Mouse (Mus musculus) right cerebral cortex, postnatal 14 days (tissue): Measurements from ENCODE around the gene Dab1.

Source experiments
- DNase-seq: peaks from one replicate; pipeline ENCODE4 v3.0.0; 2022

Gene Dab1

GRCm38 (mm10) chr4:104120108-104120507 is 500.9 kb downstream of the Dab1 start:
- DNase-seq = no peak

DNA sequence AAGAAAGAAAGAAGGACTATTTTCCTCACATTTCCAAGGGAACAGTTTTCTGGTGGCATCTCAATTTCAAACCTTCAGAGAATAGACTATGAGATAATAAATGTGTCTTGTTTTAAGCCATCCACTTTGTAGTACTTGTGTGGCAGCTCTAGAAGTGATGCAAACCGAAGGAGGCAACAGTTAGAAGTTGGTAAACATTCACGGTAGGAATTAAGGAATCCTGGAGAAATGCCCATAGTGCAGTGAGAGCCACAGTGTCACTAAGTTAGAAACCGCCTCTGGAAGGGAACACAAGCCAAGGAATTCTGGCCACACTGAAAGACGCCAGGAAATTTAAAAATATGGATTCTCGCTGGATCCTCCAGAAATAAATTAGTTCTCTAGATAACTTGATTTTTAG is 502.8 kb downstream of the Dab1 start:
- no peak for DNase-seq

DNA sequence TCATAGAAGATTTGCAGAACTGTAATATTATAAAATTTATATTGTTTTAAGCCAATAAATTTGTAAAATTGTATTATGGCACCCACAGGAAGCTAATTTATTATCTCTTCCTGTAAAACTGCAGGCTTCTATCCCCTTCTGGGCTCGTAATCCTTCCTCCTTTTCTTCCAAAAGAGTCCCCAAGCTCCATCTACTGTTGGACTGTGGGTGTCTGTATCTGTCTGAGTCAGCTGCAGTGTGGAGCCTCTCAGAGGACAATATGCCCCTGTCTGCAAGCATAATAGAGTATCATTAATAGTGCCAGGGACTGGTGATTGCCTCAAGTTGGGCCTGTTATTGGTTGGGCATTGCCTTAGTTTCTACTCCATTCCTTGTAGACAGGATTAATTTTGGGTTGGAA is 503.2 kb downstream of the Dab1 start:
- DNase-seq = no peak

DNA sequence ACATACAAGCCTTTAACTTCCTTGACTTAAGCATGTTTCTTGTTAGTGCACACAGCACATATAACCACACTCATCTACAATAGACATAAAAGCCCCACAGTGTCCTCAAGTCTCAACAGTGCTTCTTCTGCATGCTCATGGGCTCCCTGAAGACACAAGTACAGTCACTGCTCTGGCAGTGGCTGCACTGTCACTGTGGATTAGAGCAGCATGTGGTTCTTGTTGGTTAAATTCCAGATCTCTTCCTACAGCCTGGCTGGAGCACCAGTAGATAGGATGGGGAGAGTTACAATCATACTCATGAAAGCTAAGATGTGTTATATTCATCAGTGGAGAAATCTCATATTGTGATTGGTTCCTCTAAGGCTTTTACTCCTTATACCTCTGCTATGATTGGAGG is 534.5 kb downstream of the Dab1 start:
- no peak for DNase-seq

DNA sequence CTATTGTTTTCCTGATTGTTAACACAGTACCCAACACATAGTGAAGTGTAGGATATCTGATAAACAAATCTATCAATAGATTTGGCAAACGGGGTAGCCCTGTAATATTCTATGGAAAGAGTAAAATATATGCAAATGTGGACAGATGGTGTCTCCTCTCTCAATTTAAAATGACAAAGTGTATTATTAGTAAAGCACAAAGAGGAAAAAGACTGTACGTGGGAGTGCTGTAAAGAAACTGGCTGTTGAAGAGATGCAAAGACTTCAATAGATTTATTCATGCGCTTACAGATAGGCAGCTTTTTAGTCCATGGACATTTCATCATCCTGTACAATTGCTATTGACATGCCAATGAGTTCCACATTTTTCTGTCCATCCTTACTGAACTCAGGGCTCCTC is 558.9 kb downstream of the Dab1 start:
- no peak for DNase-seq

- no peak for DNase-seq
Measured at GRCm38 (mm10) chr4:104186311-104186710, 567.2 kb downstream of the Dab1 start.

GRCm38 (mm10) chr4:104198635-104199034 is 579.5 kb downstream of the Dab1 start:
- no peak for DNase-seq

DNA sequence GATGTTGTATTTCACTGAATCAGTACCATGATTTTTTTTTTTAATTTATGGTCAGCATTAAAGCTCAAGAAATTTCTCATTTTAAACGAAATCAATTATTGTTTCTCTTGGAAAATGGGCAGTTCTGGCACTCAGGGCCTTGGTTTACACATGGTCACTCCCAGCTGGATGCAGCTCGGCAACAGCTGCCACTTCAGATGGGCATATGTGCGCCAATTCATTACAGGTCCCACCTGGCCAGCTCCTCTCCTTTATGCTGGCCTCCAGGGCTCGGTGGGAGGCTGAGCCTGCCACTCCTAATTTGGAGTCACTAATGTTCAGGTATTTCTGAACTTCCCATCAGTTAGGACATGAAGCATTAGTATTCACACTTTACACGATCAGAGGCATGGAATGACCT is 582.5 kb downstream of the Dab1 start:
- no peak for DNase-seq

- no peak for DNase-seq
Measured at GRCm38 (mm10) chr4:104204047-104204446, 584.9 kb downstream of the Dab1 start.

GRCm38 (mm10) chr4:104206639-104207038 is 587.5 kb downstream of the Dab1 start:
- DNase-seq = no peak

DNA sequence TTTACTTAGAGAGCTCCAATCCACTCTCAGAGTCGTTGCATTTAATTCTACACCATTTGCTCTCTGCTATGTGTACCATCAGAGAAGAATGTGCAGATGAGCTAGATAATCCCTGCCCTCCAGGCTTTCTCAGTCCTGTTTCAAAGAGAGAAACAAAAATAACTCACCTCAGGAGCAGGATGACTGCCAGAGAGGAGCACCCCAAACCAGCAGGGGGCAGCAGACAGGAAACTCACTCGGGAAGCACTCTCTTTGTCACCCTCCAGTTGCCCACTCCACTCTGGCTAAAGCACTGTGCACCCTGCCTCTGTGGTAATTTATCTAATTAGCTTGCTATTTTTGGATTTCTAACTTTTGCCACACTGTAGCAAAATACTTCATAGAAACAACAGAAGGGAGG is 589.9 kb downstream of the Dab1 start:
- peak; percentile 48 for DNase-seq

DNA sequence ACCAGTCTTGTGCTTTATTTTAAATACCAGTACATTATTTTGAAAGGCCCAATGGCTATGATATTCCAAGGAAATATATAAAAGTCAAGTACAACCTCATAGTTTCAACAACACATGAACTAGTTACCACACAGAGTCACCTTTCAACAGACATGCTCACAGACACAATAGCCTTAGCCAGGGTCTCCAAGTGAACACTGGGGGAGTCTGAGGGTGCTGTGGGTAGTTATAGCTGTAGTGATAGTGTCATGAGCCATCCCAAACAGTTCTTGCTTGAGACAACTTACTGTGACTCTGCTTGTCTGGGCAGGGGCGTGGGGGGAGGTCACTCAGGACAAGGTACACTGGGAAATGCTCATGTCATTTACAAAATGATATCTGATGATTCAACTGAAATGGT is 591.6 kb downstream of the Dab1 start:
- no peak for DNase-seq

DNA sequence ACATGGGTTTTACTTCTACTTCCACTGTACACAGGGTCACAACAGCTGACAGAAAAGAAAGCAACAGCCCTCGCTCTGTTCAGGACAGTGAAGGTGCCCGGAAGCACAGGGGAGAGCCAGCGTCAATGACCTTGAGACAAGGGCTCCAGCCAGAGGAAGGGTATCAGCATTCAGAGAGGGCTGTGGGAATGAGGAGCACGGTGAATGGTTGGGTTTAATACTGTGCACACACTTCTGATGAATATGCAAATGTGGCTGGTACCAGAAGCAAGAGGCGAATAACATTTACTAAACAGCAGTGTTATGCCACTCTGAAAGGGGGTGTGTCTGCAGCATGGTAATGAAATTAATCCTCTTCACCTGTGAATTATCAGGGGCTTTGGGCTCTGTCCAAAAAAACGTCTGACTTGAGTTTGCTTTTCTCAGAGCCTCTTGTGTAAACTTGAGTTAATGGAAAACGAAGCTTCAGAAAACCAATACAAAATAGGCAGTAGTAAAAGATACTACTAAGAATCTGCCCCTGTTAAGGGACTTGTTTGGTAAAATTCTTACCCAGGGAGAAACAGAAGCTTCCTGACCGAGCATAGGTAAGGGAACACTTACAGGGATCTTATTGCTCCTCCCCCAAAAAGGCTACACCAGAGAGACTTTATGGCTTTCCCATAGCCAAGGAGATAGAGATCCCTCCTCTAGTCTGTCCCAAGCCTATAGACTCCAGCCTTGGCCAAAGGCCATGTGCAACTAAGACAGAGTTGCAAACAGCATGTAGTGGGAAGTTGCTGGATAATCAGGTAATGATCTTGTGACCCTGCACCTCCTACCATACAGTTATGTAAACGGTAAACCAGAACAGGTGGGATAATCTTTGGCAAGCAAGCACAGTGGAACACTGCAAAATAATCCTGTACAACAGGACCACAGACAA is 592.6 kb downstream of the Dab1 start:
- no peak for DNase-seq

DNA sequence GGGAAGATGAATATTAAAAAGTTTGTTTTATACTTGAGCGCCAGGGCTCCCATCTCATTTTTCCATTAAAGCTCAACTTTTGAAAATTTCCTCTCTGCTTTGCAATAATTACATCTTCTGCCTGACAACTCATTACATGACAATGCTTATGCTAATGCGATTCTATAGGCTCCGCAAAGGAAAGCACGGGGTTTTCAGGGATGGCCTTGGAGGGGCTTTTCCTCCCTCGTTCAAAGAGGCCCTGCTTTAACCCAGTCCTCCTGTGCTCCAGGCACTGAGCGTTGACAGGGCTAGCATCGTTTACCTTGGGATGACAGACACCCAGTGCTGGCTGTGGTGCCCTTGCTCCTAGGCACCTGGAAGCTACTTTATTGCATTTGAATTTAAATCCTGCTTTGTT is 595.6 kb downstream of the Dab1 start:
- DNase-seq = no peak

DNA sequence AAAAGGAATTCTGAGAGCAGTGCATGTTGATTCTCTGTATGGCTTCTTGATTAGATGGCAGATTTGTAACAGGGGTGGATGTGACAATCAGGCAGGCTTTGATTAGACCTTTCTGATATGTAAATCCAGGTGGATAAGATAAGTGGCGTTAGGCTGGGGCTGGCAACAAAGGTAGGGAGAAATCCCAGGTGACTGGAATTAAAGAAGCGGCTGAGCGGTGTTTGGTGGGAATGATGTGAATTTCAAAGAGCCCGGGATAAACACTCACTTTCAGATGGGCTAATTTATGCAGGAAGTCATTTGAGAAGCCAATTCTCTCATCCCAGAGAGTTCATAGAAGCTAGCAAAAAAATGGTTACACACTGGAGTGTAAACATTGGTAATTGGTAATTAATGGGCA is 598.2 kb downstream of the Dab1 start:
- no peak for DNase-seq

GRCm38 (mm10) chr4:104218765-104219164 is 599.6 kb downstream of the Dab1 start:
- no peak for DNase-seq

GRCm38 (mm10) chr4:104220099-104220498 is 600.9 kb downstream of the Dab1 start:
- no peak for DNase-seq

GRCm38 (mm10) chr4:104229296-104229695 is 610.1 kb downstream of the Dab1 start:
- DNase-seq = no peak

- DNase-seq = no peak
Measured at GRCm38 (mm10) chr4:104246506-104246905, 627.3 kb downstream of the Dab1 start.

GRCm38 (mm10) chr4:104249462-104249861 is 630.3 kb downstream of the Dab1 start:
- DNase-seq = no peak

DNA sequence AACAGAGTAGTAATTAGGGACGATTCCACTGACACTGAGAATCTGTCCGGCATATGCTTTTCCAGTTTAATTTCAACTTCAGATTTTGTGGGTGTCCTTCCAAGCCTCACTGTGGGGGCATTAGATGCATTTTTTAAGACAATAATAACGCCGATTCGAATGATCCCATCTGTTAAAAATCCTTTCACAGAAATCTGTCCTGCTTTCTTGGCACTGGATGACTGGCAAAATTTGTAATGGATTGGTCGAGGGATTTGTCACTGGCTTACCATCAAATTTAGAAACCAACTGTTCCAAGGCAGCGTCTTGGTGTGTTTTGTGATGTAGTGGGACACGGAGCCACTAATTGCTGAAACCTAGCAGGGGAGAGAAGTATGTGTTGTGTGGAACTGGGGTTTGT is 638.6 kb downstream of the Dab1 start:
- no peak for DNase-seq

DNA sequence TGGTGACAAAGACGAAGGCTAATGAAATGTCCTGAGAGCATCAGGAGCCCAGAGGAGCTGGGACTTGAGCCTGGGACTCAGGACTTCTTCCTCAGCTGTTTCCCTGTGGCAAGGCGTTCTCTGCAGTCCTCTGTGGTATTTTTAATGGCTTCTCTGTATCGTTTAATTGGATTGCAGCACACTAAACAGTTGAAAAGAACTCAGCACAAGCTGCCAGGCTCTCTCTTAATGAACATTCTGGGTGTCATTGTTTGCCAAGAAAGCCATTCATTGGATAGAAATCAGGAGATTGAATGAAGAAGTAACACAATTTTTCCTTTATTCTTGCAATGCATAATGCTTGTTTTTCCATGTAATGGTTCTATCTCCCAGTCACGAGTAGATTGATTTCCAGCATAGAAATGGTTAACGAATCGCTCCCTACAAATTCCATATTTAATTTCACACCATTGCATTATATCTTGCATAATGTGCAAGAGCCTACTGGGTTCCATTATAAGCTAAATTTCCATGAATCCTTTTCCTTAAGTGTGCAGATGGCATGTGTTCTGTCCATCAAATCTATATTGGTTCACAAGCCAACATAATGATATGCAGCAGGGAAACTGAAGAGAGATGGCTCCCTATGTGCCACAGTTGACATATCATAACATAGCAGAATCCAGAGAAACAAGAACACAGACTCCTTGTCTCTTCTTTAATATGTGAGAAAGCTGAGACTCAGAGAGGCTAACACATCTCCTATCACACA is 650.4 kb downstream of the Dab1 start:
- no peak for DNase-seq

DNA sequence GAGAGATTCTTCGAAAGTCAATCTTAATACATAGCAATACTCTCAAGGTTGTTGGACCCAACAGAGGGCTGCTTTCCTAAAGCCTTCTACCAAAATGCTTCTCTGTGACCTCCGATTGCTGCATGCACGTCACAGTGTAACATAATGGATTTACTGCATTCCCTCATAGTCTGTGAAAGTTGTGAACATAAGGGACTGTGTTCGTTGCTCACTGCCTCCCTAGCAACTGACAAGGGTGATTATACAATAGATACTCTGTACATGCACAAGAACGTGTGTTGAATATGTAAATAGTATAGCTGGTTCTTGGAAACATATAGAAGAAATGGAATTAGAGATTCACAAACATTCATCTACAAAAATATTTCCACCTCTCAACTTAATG is 651.0 kb downstream of the Dab1 start:
- DNase-seq = no peak

DNA sequence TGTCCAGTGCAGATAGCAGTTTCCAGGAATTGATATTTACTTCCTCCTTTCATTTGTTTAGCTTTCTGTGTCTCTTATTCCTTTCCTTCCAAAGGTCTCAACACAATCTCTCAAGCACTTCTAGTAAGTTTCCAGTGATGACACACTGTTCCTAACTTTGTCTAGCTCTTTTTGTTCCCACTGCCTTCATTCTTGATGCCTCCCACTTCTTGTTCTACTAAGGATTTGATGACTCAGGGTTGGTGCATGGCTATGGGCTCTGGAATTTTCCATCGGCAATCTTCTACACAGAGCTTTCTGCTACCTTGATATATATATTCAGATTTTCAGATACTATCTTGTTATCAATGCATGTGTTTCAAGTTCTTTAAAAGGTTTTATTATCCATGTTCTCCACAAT is 656.1 kb downstream of the Dab1 start:
- no peak for DNase-seq
